Mouse (Mus musculus): Measurements from ENCODE around the gene Gm20388.

- TF ChIP-seq CTCF (IDR thresholded peaks at IDR 0.05; ENCODE audit: extremely low read depth, insufficient read depth, low read length) (no peak), POLR2A (IDR thresholded peaks at IDR 0.05; ENCODE audit: extremely low read depth, insufficient read depth, low read length) (no peak)
These were observed 1169.3 kb downstream of the Gm20388 start for GRCm38 (mm10) chr8:121079944-121080343.

All from cortical plate, adult 2 months (tissue).